Mouse (Mus musculus): ENCODE data around the gene Atxn10.
"Not testable (repeated sequence)": the region's sequence is repeated elsewhere in the genome, so short reads cannot be mapped to it uniquely, and the experiment has no call there.

Gene Atxn10

GRCm38 (mm10) chr15:85333511-85333910, 2.5 kb upstream of the Atxn10 start:
- not testable (repeated sequence) for ATAC-seq (ENCODE audit: insufficient number of reproducible peaks, low FRiP score, low TSS enrichment)

DNA sequence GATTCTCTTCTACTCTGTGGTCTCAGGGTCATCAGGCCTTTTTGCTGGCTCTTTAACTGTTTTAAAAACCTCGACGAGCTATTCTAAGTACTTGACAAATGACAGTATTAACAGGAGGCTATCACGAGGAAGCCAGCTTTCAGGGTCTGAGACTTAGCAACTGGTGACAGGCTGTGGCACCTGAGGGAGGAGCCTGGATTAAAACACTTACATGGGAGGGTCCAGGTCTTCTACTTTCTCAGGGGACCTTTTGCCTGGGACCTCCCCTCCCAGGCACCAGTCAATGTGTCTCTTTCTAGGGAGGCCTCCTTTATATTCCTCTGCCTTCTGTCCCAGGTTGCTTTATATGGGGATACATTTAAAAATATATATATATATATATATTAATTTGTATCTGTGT, 1.8 kb upstream of the Atxn10 start:
- no peak for ATAC-seq (ENCODE audit: insufficient number of reproducible peaks, low FRiP score, low TSS enrichment)

DNA sequence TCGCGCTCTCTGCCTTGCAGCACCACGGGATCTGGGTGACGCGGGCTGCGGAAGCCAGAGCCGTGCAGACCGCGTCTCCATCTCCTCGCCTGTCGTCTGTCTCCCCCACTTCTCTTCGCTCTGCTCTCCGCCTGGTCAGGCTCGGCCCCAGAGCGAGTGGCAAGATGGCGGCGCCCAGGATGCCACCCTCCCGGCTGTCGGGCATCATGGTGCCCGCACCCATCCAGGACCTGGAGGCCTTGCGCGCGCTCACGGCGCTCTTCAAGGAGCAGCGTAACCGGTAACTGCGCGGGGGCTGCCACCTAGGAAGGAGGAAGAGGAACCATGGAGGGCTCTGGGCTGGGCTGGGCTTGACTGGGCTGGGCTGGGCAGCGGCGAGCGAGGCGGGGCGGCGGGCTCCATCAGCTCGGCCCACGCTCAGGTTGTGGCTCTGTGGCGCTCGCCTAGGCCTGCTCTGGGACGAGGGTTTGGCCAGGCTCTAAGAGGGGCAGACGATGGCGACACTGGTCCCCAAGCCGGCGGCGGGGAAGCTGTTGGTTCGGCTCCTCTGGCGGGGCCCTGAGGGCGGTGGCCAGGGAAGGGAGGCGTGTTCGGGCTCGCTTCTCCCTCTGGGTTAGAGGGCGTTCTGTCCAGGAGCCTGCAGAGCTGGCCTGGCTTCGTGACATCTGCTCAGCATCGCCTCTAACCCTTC, 401 bp downstream of the Atxn10 start:
- ATAC-seq (ENCODE audit: insufficient number of reproducible peaks, low FRiP score, low TSS enrichment), result peak; percentile 90

DNA sequence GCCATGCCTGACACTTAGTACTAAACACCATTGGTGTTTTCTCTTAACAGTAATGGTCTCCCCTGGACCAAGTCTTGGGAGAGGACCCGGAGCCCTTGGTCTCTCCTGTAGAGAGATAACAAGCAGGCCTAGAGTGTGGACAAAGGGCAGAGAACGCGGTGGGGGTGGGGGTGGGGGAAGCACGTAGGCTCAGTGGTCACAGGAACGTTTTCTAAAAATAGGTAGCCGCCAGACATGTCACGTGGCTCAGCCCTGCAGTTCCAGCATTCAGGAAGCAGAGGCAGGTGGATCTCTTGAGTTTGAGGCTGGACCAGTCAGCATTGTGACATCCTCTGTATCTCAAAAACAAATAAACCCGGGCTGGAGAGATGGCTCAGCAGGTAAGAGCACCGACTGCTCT, 1.2 kb downstream of the Atxn10 start:
- no peak for ATAC-seq (ENCODE audit: insufficient number of reproducible peaks, low FRiP score, low TSS enrichment)

- ATAC-seq (ENCODE audit: insufficient number of reproducible peaks, low FRiP score, low TSS enrichment), result no peak
These were observed 1.9 kb downstream of the Atxn10 start for GRCm38 (mm10) chr15:85337979-85338378.

DNA sequence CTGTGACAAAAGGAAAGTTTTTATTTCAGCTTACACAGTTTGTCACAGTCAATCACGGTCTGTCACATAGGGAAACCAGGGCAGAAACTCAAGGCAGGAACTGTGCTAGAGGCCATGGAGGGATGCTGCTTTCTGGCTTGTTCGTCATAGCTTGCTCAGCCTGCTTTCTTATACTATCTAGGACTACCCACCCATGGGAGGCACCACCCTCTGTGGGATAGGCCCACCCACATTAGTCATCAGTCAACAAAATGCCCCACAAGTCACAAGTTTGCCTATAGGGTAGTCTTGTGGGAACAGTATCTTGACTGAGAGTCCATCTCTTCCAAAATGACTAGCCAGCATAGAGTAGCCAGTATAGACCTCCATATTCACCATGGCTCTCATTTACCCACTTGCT, 6.2 kb downstream of the Atxn10 start:
- no peak for ATAC-seq (ENCODE audit: insufficient number of reproducible peaks, low FRiP score, low TSS enrichment)

- ATAC-seq (ENCODE audit: insufficient number of reproducible peaks, low FRiP score, low TSS enrichment), result no peak
These were observed 8.6 kb downstream of the Atxn10 start for GRCm38 (mm10) chr15:85344673-85345072.

GRCm38 (mm10) chr15:85347058-85347700, 11.1 kb downstream of the Atxn10 start:
- no peak for ATAC-seq (ENCODE audit: insufficient number of reproducible peaks, low FRiP score, low TSS enrichment)

- ATAC-seq (ENCODE audit: insufficient number of reproducible peaks, low FRiP score, low TSS enrichment), result no peak
These were observed 14.1 kb downstream of the Atxn10 start for GRCm38 (mm10) chr15:85350144-85350543.

DNA sequence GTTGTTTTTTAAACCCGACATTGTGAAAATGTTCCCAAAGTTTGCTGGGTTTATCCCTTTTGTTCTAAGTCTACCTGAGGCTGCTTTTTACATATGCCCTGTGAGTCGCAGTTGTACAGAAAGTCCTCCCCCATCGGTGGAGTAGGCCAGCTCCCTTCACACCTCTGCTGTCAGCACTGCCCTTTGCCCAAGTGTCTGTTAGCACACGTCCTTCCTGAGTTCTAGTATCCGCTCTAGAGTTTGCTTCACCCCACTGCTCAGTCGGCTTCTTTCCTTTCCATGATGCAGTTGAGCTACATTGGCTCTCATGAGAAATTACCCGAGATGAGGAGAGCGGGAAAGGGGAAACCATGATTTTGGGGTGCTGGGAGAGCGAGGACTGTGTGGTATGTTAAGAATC, 18.0 kb downstream of the Atxn10 start:
- ATAC-seq (ENCODE audit: insufficient number of reproducible peaks, low FRiP score, low TSS enrichment), result no peak

DNA sequence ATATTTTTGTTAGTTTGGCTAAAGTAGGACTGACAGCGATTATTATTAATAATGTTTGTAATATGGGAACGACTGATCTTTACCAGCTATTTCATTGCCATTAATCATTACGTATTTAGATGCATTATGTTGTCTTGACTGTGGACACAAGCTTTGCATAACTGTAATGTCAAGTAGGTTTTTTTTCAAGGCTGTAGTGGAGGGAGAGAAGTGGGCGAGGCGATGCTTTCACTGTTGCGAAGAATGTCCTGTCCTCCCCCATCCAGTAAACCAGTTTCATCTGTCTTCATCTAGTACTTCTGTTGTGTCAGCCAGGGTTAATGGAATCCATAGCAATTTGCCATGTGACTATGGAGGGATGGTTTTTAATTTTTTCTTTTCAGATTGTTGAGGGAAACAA, 20.1 kb downstream of the Atxn10 start:
- no peak for ATAC-seq (ENCODE audit: insufficient number of reproducible peaks, low FRiP score, low TSS enrichment)

DNA sequence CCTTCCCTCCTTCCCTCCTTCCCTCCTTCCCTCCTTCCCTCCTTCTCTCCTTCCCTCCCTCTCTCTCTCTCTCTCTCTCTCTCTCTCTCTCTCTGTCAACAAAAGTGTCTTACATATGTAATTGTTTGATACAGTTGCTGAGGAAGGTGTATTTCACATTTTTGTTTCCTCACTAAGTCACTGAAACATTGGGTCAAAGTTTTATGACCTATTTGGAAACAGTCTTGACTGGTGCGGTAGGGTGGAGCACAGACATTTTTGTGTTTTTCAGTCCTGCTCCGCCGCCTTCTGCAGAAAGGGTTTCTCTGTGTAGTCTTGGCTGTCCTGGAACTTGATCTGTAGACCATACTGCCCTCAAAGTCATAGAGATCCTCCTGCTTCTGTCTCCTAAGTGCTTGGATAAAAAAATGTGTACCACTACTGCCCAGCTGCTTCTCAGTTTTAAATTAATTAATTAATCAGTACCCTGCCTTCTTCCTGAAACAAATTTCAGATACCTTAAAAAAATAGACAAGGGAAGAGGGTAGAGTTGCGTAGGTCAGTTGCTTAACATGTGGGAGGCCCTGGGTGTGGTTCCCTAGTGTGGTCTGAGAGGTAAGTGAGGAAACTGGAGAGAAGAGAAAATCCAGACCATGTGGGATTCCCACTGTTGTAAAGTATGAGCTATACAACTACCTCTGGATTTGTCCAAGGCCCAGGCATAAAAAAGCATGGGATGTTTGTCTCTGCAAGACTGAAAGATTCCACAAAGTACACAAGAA, 21.6 kb downstream of the Atxn10 start:
- no peak for ATAC-seq (ENCODE audit: insufficient number of reproducible peaks, low FRiP score, low TSS enrichment)

GRCm38 (mm10) chr15:85359483-85359882, 23.4 kb downstream of the Atxn10 start:
- ATAC-seq (ENCODE audit: insufficient number of reproducible peaks, low FRiP score, low TSS enrichment), result no peak

DNA sequence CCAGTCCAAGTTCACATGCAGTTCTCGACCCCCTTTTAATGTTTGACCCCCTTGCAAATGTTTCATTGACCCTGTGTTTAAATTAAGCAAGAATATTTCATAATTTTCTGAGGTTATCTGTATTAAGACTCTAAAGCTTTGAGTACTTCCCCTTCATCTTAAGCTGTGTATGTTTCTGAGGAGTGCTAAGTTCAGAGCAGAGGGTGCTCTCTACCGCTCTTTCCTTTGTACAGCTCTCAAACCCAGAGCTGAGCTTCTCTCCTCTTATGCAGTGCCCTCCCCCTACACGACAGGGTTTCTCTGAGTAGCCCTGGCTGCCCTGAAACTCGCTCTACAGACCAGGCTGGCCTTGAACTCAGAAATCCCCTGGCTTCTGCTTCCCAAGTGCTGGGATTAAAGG, 23.9 kb downstream of the Atxn10 start:
- no peak for ATAC-seq (ENCODE audit: insufficient number of reproducible peaks, low FRiP score, low TSS enrichment)

DNA sequence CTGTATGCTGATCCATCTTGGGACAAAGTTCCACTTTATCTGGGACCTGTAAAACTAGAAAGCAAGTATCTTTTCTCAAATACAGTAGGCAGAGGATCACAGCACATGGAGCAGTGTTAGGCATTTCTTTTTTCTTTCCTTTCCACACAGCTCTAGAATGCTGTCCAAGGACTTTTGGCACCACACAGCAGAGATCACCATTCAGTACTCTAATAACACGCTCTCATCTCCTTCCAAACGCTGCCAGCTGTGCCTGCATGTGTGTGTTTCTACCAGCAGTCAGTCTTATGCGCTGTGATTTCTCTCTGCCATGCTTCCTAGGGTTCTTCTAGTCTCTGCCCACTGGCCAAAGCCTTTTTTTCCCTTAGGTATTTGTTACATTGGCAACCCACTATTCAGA, 28.3 kb downstream of the Atxn10 start:
- ATAC-seq (ENCODE audit: insufficient number of reproducible peaks, low FRiP score, low TSS enrichment), result no peak

GRCm38 (mm10) chr15:85366938-85367337, 30.9 kb downstream of the Atxn10 start:
- ATAC-seq (ENCODE audit: insufficient number of reproducible peaks, low FRiP score, low TSS enrichment), result no peak

DNA sequence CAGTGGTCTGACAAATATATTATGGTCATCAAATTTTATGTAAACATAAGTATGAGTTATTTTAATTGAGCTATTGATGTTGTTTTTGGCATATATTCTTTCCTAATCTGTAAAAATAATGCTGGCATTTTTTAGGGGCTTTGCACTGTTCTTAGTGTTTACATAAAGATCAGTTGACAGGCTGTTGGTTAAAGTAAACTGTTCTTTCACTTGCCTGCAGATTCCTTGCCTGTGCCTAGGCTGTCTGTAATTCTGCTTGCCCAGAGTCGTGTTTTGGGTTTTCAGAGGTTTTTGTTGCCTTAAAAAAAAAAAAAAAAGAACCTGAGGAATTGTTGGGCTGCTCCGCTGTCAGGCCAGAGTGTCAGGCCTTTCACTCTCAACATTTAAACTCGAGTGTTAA, 33.7 kb downstream of the Atxn10 start:
- no peak for ATAC-seq (ENCODE audit: insufficient number of reproducible peaks, low FRiP score, low TSS enrichment)

DNA sequence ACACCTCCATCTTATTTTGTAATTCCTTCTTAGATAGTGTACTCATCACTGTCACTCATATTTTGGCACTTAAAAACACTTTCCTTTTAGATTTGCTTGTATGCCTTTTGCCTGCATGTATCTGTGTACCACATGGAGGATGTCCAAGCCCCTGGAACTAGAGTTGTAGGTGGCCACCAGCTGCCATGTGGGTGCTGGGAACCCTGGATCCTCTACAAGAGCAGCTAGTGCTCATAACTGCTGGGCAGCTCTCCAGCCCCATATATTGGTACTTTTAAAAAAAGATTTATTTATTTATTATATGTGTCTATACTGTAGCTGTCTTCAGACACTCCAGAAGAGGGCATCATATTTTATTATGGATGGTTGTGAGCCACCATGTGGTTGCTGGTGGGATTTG, 37.1 kb downstream of the Atxn10 start:
- no peak for ATAC-seq (ENCODE audit: insufficient number of reproducible peaks, low FRiP score, low TSS enrichment)

DNA sequence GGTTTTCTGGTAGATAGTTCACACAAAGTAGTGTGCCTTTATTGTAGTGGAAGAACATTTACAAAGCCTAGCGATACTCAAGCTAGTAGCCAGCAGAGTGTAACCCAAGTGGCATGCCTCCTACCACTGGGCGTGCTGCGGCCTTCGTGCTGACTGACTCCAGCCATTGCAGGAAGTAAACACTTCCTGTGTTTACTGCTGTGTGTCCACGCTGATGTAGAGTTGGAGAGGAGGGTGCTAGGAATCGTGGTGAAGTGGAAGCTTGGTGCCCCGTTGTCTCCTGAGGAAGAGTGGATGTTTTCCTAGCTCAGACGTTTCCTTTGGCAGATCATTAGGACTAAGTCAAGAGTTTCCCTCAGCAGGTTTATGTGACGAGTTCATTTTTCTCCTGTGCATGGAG, 47.4 kb downstream of the Atxn10 start:
- ATAC-seq (ENCODE audit: insufficient number of reproducible peaks, low FRiP score, low TSS enrichment), result no peak

GRCm38 (mm10) chr15:85388696-85389095, 52.7 kb downstream of the Atxn10 start:
- ATAC-seq (ENCODE audit: insufficient number of reproducible peaks, low FRiP score, low TSS enrichment), result no peak

- ATAC-seq (ENCODE audit: insufficient number of reproducible peaks, low FRiP score, low TSS enrichment), result no peak
These were observed 53.9 kb downstream of the Atxn10 start for GRCm38 (mm10) chr15:85389915-85390314.

GRCm38 (mm10) chr15:85395360-85395759, 59.3 kb downstream of the Atxn10 start:
- no peak for ATAC-seq (ENCODE audit: insufficient number of reproducible peaks, low FRiP score, low TSS enrichment)

All from cerebellum, adult (tissue).